Mouse (Mus musculus): Measurements from ENCODE around the gene Polrmt. TPM values are rescaled to one million over a fixed set of nuclear protein-coding genes. Genes with fewer than 3 reads are reported as not detected.

Polrmt gene
- 45.3 and 45.9 TPM in 2 replicates for polyA plus RNA-seq (2015; fragmentation: Nextera tagmentation; extraction: Ambion mirVana)

DNA sequence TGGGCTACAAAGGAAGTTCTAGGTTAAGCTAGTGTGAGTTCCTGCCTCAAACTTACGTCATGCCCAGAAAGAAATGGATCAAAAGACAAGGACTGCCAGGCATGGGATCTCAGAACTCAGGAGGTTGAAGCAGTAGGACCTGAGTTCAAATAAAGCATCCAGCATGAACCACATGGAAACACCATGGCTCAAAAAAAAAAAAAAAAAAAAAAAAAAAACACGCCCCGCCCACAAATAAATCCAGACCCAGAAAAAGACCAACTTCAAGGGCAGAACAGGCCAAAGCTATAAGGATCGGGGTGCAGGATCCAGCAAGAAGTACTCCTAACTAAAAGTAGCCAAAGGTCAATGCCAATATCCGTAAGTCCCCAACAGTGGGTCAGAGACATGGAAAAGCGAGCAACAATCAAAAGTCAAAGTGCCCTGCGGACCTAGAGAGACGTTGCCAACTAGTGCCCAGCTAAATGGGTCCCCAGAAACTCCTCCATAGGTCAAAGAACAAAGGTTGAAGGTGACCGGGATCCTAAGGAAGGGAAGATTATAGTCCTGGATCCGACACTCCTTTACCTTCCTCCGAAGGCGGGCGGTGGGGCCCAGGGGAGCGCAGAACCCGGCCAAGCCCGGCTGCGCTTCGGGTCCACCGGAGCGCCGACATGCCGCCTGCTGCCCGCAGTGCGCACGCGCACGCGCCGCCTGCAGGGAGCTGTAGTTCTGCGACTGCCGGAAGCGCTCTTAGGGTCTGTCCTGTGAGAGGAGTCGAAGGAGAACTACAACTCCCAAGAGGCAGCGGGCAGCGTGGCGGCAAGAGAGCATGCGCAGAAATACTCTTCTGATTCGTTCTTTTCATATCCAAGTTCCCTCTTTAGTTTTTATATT is at the start of gene Polrmt:
Gene Polrmt, minus strand, starts transcription at position 684 of the 876 bp plus-strand sequence.
- Histone ChIP-seq H3K27me3 (ENCODE audit: control insufficient read depth, insufficient read depth, low read depth, low read length) (no peaks in the 10 kb centered on the region), H3K27ac (ENCODE audit: low read length) (0 out of 2 replicates have a peak within 1 kb of the TSS, but pooled peaks have one; percentile 6), H3K9me3 (replicated peaks; ENCODE audit: control insufficient read depth, low read length, poor library complexity, severe bottlenecking) (no peaks in the 10 kb centered on the region; the same call in 1 of the 2 replicates), H3K4me2 (ENCODE audit: low read length) (peak within 1 kb of the TSS; percentile 82), H3K4me1 (ENCODE audit: control insufficient read depth, insufficient read depth, low read length) (peaks cover 12% of the 10 kb centered on the region), H3K4me3 (ENCODE audit: low read depth, low read length) (peak within 1 kb of the TSS; percentile 55), H3K36me3 (ENCODE audit: control insufficient read depth, insufficient read depth, low read length) (peaks cover 13% of the 10 kb centered on the region), H3K9ac (ENCODE audit: low read depth, low read length) (peak within 1 kb of the TSS; percentile 60)
- ATAC-seq: peak; percentile 96
- 3% methylated on average over 38 of the region's 38 CpGs for WGBS

DNA sequence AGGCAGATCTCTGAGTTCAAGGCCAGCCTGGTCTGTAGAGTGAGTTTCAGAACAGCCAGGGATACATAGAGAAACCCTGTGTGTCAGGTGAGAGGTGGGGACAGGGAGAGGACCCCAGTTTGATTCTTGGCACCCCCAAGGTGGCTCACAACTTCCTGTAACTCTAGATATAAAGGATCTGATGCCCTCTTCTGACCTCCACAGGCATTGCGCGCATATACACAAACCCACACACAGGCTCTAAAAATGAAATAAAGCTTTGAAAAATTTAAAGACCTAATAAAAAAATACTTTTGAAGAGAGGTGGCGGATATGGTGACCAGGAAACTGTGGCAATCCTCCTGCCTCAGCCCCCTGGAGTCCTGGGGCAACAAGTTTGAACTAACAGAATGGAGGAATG is 49.5 kb upstream of the Polrmt start:
- H3K27ac ChIP-seq (ENCODE audit: low read length): no peak overlapping the region
- H3K36me3 ChIP-seq (ENCODE audit: control insufficient read depth, insufficient read depth, low read length): no peaks in the 10 kb centered on the region
- no peaks in the 10 kb centered on the region for H3K9me3 ChIP-seq (replicated peaks; ENCODE audit: control insufficient read depth, low read length, poor library complexity, severe bottlenecking)
- H3K27me3 ChIP-seq (ENCODE audit: control insufficient read depth, insufficient read depth, low read depth, low read length): no peaks in the 10 kb centered on the region
- ATAC-seq: no peak
- H3K9ac ChIP-seq (ENCODE audit: low read depth, low read length): no peak overlapping the region
- no peak overlapping the region for H3K4me3 ChIP-seq (ENCODE audit: low read depth, low read length)
- WGBS: 96% methylated on average over 3 of the region's 3 CpGs
- no peak overlapping the region for H3K4me2 ChIP-seq (ENCODE audit: low read length)
- peaks cover 20% of the 10 kb centered on the region for H3K4me1 ChIP-seq (ENCODE audit: control insufficient read depth, insufficient read depth, low read length)

DNA sequence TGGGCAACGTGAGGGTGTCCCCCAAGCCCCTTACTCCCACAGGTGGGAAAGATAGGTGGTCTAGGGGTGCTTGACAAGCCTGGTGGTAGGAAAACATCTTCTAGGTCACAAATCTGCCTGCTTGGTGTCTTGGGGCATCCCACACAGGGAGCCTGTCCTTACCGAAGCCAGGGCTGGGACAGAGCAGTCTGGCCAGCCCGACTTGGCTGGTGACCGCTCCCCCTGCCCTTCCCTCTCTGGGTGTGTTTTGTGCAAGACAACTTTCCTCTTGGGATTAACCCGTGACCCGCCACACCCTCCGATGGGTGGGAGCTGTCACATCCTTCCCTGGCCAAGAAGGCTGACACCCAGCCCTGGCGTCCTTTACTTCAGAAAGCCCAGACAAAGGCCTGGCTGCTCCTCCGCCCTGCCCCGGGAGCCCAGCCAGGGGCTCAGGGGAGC is 48.1 kb upstream of the Polrmt start:
- Histone ChIP-seq H3K27me3 (ENCODE audit: control insufficient read depth, insufficient read depth, low read depth, low read length) (no peaks in the 10 kb centered on the region; the same call in 1 of the 2 replicates), H3K9me3 (replicated peaks; ENCODE audit: control insufficient read depth, low read length, poor library complexity, severe bottlenecking) (no peaks in the 10 kb centered on the region), H3K4me1 (ENCODE audit: control insufficient read depth, insufficient read depth, low read length) (peaks cover 20% of the 10 kb centered on the region), H3K36me3 (ENCODE audit: control insufficient read depth, insufficient read depth, low read length) (no peaks in the 10 kb centered on the region), H3K9ac (ENCODE audit: low read depth, low read length) (peak overlapping the region; percentile 98), H3K4me3 (ENCODE audit: low read depth, low read length) (peak overlapping the region; percentile 80), H3K27ac (ENCODE audit: low read length) (peak overlapping the region; percentile 91), H3K4me2 (ENCODE audit: low read length) (peak overlapping the region; percentile 97)
- WGBS: 2% methylated on average over 10 of the region's 10 CpGs
- ATAC-seq: peak; percentile 15

DNA sequence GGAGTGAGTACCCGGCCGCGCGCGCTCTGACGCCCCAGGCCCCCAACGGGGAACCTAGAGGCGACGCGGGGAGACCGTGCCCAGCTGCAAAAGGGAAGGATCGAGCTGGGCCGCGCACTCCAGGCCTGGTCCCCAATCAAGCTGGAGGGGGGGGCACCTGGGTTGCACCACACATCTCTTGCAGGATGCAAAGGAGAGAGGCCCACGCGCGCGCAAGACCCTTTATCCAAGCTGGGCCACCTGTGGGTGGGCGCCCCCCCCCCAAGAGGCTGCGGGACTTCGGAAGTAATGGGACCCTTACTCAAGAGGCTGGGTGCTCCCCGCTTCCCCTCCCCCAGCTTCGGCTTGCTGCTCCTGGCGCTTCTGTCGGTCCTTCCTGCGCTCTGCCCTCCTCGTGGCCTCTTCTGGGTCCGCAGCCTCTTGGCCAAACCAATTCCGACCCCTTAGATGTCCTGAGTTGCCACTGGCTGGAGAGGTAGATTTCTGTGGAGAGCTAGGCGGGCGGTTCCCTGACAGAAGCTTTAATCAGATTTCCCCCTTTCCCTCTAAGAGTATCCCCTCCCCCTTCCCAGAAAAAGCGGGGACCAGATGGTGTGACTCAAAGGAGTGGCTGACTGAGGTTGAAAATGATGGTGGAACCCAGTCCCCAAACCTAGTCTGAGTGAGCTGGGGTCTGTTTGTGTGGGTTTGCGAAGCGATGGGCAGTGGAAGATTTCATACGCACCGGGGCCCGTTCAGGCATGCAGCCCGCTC is 47.5 kb upstream of the Polrmt start:
- H3K9me3 ChIP-seq (replicated peaks; ENCODE audit: control insufficient read depth, low read length, poor library complexity, severe bottlenecking): no peaks in the 10 kb centered on the region
- H3K4me3 ChIP-seq (ENCODE audit: low read depth, low read length): peak overlapping the region; percentile 80
- H3K36me3 ChIP-seq (ENCODE audit: control insufficient read depth, insufficient read depth, low read length): no peaks in the 10 kb centered on the region
- H3K4me2 ChIP-seq (ENCODE audit: low read length): peak overlapping the region; percentile 97
- H3K27ac ChIP-seq (ENCODE audit: low read length): peak overlapping the region; percentile 91
- WGBS: 1% methylated on average over 32 of the region's 38 CpGs
- peaks cover 20% of the 10 kb centered on the region for H3K4me1 ChIP-seq (ENCODE audit: control insufficient read depth, insufficient read depth, low read length)
- no peaks in the 10 kb centered on the region; the same call in 1 of the 2 replicates for H3K27me3 ChIP-seq (ENCODE audit: control insufficient read depth, insufficient read depth, low read depth, low read length)
- peak; percentile 11; the same call in 1 of the 2 replicates for ATAC-seq
- H3K9ac ChIP-seq (ENCODE audit: low read depth, low read length): peak overlapping the region; percentile 98

DNA sequence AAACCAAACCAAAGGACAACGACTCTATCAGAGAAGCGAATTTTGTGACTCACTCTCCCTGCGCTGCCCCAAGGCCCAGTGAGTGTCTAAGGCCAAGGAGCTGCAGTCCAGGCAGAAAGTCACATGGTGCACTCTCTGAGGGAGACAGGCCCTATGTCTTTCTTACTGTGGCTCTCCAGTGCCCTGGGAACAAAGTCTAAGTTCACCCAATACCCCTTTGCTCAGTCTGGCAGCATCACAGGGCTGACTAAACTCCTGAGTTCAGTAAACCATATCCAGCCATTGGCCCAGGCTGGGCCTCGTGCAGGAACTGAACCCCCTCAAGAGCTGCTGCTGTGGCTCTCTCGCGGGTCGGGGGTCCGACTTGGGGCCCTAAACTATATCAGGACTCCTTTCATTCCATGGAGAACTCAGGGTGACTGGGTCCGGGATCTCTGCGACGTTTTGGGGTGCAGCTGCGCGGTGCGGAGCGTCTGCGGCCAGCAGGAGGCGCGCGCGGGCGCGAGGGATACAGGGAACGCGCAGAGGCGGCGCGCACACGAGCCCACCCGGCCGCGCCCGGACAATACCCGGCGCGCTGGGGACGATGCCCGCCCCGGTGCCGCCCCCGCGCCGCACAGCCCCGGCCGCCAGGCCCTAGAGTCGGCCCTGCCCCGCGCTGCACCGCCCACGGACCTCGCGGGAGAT is 46.8 kb upstream of the Polrmt start, which contains the start of gene Palm:
Gene Palm, plus strand, starts transcription at position 522 of the 687 bp plus-strand sequence.
- Histone ChIP-seq H3K36me3 (ENCODE audit: control insufficient read depth, insufficient read depth, low read length) (no peaks in the 10 kb centered on the region), H3K4me1 (ENCODE audit: control insufficient read depth, insufficient read depth, low read length) (peaks cover 20% of the 10 kb centered on the region), H3K4me3 (ENCODE audit: low read depth, low read length) (peak within 1 kb of the TSS; percentile 80), H3K27me3 (ENCODE audit: control insufficient read depth, insufficient read depth, low read depth, low read length) (no peaks in the 10 kb centered on the region; the same call in 1 of the 2 replicates), H3K9ac (ENCODE audit: low read depth, low read length) (peak within 1 kb of the TSS; percentile 98), H3K4me2 (ENCODE audit: low read length) (peak within 1 kb of the TSS; percentile 97), H3K9me3 (replicated peaks; ENCODE audit: control insufficient read depth, low read length, poor library complexity, severe bottlenecking) (no peaks in the 10 kb centered on the region), H3K27ac (ENCODE audit: low read length) (peak within 1 kb of the TSS; percentile 91)
- peak; percentile 72 for ATAC-seq
- 5% methylated on average over 51 of the region's 51 CpGs for WGBS

DNA sequence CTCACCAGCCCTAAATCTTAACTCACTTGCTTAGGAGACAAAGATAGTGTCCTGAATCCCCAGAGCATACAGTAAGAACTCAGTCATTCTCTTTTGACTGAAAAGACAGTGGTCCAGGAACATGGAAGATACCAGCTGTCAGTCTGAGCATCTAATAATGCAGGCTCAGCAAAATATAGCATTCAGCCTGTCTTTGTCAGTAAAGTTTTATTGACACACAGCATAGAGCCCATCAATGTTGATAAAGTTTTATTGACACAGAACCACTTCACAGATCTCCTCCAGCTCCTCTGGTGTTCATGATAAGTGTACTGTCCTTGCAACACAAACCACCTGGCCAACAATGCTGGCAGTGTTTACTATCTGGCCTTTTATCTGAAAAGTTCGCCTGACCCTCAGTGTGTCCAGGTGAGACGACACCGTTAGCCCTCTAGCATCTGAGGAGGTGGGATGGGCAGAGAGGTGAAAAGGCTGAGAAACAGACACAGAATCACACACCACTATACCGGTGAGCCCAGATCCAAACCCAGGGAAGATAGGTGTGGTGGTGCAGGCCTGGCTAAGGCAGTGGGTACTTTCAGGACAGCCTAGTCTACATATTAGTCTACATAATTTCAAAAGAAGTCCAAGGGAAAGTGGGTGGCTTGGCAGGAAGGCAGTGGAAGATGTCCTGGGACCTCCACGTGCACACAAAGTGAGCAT is 46.1 kb upstream of the Polrmt start:
- no peaks in the 10 kb centered on the region for H3K36me3 ChIP-seq (ENCODE audit: control insufficient read depth, insufficient read depth, low read length)
- no peak overlapping the region for H3K9ac ChIP-seq (ENCODE audit: low read depth, low read length)
- 84% methylated on average over 5 of the region's 5 CpGs for WGBS
- H3K9me3 ChIP-seq (replicated peaks; ENCODE audit: control insufficient read depth, low read length, poor library complexity, severe bottlenecking): no peaks in the 10 kb centered on the region
- ATAC-seq: no peak
- H3K4me3 ChIP-seq (ENCODE audit: low read depth, low read length): no peak overlapping the region
- H3K4me2 ChIP-seq (ENCODE audit: low read length): no peak overlapping the region; the same call in 1 of the 2 replicates
- H3K27ac ChIP-seq (ENCODE audit: low read length): no peak overlapping the region
- no peaks in the 10 kb centered on the region; the same call in 1 of the 2 replicates for H3K27me3 ChIP-seq (ENCODE audit: control insufficient read depth, insufficient read depth, low read depth, low read length)
- peaks cover 18% of the 10 kb centered on the region for H3K4me1 ChIP-seq (ENCODE audit: control insufficient read depth, insufficient read depth, low read length)

DNA sequence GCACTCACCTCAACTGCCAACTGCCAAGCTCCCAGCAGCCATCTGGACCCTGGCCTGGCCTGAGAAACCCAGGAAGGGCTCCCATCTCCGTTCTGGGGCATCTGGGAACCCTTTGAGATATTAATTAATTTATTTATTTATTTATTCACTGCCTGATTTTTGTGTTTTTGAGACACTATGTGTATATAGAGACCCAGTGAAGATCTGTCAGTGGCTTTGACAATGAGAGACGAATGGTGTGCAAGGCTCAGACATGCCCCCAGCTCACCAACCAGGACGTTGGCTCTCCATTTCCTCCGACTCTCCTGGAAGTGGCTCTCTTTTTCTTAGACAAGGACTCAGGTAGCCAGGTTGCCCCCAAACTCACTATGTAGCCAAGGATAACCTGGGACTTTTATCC is 44.5 kb upstream of the Polrmt start, which contains the start of gene Prss57:
Gene Prss57, minus strand, starts transcription at position 101 of the 400 bp plus-strand sequence.
- Histone ChIP-seq H3K9me3 (replicated peaks; ENCODE audit: control insufficient read depth, low read length, poor library complexity, severe bottlenecking) (no peaks in the 10 kb centered on the region), H3K27me3 (ENCODE audit: control insufficient read depth, insufficient read depth, low read depth, low read length) (no peaks in the 10 kb centered on the region; the same call in 1 of the 2 replicates), H3K4me3 (ENCODE audit: low read depth, low read length) (no peak within 1 kb of the TSS), H3K27ac (ENCODE audit: low read length) (no peak within 1 kb of the TSS), H3K9ac (ENCODE audit: low read depth, low read length) (no peak within 1 kb of the TSS), H3K4me1 (ENCODE audit: control insufficient read depth, insufficient read depth, low read length) (peaks cover 8% of the 10 kb centered on the region), H3K36me3 (ENCODE audit: control insufficient read depth, insufficient read depth, low read length) (no peaks in the 10 kb centered on the region), H3K4me2 (ENCODE audit: low read length) (no peak within 1 kb of the TSS)
- whole genome bisulfite sequencing: 89% methylated on average over 4 of the region's 4 CpGs
- no peak for ATAC-seq

DNA sequence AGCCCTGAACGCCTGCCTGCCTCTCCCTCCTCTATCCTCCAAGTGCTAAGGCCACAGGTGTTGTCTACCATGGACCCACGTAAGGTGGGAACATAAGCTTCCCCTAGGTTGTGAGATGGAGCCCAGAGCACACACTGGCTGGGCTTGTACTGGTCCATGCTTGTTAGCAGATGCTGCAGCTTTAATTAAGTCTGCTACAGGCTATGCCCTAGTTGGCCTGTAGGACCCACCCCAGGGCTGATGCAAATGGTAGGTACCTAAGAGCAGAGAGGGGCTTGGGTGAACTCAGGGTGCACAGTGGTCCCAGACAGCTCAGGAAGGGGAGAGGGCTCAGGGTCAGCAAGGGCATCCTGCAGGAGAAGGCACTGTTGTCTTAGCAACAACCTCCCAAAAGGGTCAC is 43.2 kb upstream of the Polrmt start:
- Histone ChIP-seq H3K9ac (ENCODE audit: low read depth, low read length) (no peak overlapping the region), H3K9me3 (replicated peaks; ENCODE audit: control insufficient read depth, low read length, poor library complexity, severe bottlenecking) (no peaks in the 10 kb centered on the region), H3K4me3 (ENCODE audit: low read depth, low read length) (no peak overlapping the region), H3K27ac (ENCODE audit: low read length) (no peak overlapping the region), H3K27me3 (ENCODE audit: control insufficient read depth, insufficient read depth, low read depth, low read length) (no peaks in the 10 kb centered on the region; the same call in 1 of the 2 replicates), H3K36me3 (ENCODE audit: control insufficient read depth, insufficient read depth, low read length) (no peaks in the 10 kb centered on the region), H3K4me2 (ENCODE audit: low read length) (no peak overlapping the region), H3K4me1 (ENCODE audit: control insufficient read depth, insufficient read depth, low read length) (no peaks in the 10 kb centered on the region; the same call in 1 of the 2 replicates)
- ATAC-seq: no peak
- 49% methylated on average over 2 of the region's 2 CpGs for WGBS
